Mouse (Mus musculus): Measurements from ENCODE around the gene Pum1. TPM values are rescaled to one million over a fixed set of nuclear protein-coding genes. Genes with fewer than 3 reads are reported as not detected.

Pum1 gene
- polyA plus RNA-seq, 1 experiment = 28.2 TPM

- H3K36me3 ChIP-seq (ENCODE audit: control insufficient read depth, insufficient read depth) = peaks cover 59% of the 10 kb centered on the region
- no peak overlapping the region for H3K4me3 ChIP-seq
- H3K4me2 ChIP-seq (ENCODE audit: low read depth) = no peak overlapping the region
- peaks cover 4% of the 10 kb centered on the region for H3K79me2 ChIP-seq (ENCODE audit: control insufficient read depth, insufficient read depth)
- H3K27me3 ChIP-seq (ENCODE audit: control insufficient read depth, insufficient read depth, insufficient read length) = no peaks in the 10 kb centered on the region
- TF ChIP-seq REST (IDR thresholded peaks at IDR 0.05; ENCODE audit: insufficient read depth, insufficient read length) (no peak), MYOG (IDR thresholded peaks at IDR 0.05; ENCODE audit: control insufficient read depth in 1 of 3, insufficient read depth in 1 of 3, insufficient read length in 2 of 3, low read depth in 2 of 3) (no peak), CEBPB (IDR thresholded peaks at IDR 0.05; ENCODE audit: insufficient read depth, poor library complexity, severe bottlenecking) (no peak), USF1 (IDR thresholded peaks at IDR 0.05; ENCODE audit: low read depth) (no peak), POLR2AphosphoS2 (IDR thresholded peaks at IDR 0.05; ENCODE audit: insufficient read length, low read depth) (no peak), POLR2A (IDR thresholded peaks at IDR 0.05; ENCODE audit: insufficient read length, low read depth) (no peak)
- H3ac ChIP-seq (ENCODE audit: control insufficient read depth, insufficient read length) = no peak overlapping the region
Observed at GRCm38 (mm10) chr4:130766387-130766786, 103.3 kb downstream of the Pum1 start.

DNA sequence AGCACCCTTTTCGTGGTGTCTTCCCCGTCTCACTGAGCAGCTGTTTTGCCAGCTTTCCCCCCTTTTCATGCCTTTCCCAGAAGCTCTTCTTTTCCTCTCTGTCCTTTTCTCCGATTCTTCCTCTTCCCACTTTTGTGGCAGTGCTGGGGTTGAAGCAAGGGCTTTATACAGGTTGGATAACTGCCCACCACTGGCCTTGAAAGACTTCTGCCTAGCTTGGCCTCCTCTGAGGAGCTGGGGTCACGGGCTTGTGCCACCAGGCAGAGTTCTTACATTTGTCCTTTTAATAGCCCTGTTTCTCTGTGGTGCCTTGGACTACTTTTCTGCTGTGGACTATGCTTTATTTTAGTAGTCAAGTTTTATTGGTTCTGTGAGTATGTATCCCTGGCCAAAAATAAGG, 103.8 kb downstream of the Pum1 start:
- peaks cover 59% of the 10 kb centered on the region for H3K36me3 ChIP-seq (ENCODE audit: control insufficient read depth, insufficient read depth)
- TF ChIP-seq POLR2AphosphoS2 (IDR thresholded peaks at IDR 0.05; ENCODE audit: insufficient read length, low read depth) = no peak
- TF ChIP-seq TCF3 (IDR thresholded peaks at IDR 0.05; ENCODE audit: insufficient read length, low read depth) = no peak
- no peak for TF ChIP-seq E2F4 (IDR thresholded peaks at IDR 0.05; ENCODE audit: insufficient read depth)
- TF ChIP-seq USF1 (IDR thresholded peaks at IDR 0.05; ENCODE audit: low read depth) = no peak
- TF ChIP-seq POLR2A (IDR thresholded peaks at IDR 0.05; ENCODE audit: insufficient read length, low read depth) = no peak
- no peak for TF ChIP-seq CEBPB (IDR thresholded peaks at IDR 0.05; ENCODE audit: insufficient read depth, poor library complexity, severe bottlenecking)
- TF ChIP-seq MYOG (IDR thresholded peaks at IDR 0.05; ENCODE audit: control insufficient read depth in 1 of 3, insufficient read depth in 1 of 3, insufficient read length in 2 of 3, low read depth in 2 of 3) = no peak
- H3K4me2 ChIP-seq (ENCODE audit: low read depth) = no peak overlapping the region
- peaks cover 4% of the 10 kb centered on the region for H3K79me2 ChIP-seq (ENCODE audit: control insufficient read depth, insufficient read depth)
- H3ac ChIP-seq (ENCODE audit: control insufficient read depth, insufficient read length) = no peak overlapping the region
- H3K4me3 ChIP-seq = no peak overlapping the region
- H3K27me3 ChIP-seq (ENCODE audit: control insufficient read depth, insufficient read depth, insufficient read length) = no peaks in the 10 kb centered on the region

- TF ChIP-seq E2F4 (IDR thresholded peaks at IDR 0.05; ENCODE audit: insufficient read depth) (no peak), CEBPB (IDR thresholded peaks at IDR 0.05; ENCODE audit: insufficient read depth, poor library complexity, severe bottlenecking) (no peak), POLR2A (IDR thresholded peaks at IDR 0.05; ENCODE audit: insufficient read length, low read depth) (no peak), MYOG (IDR thresholded peaks at IDR 0.05; ENCODE audit: control insufficient read depth in 1 of 3, insufficient read depth in 1 of 3, insufficient read length in 2 of 3, low read depth in 2 of 3) (no peak), REST (IDR thresholded peaks at IDR 0.05; ENCODE audit: insufficient read depth, insufficient read length) (no peak), TCF12 (IDR thresholded peaks at IDR 0.05; ENCODE audit: insufficient read depth, poor library complexity, severe bottlenecking) (no peak), SRF (IDR thresholded peaks at IDR 0.05; ENCODE audit: control insufficient read depth, insufficient read length, low read depth) (no peak), MYOD1 (IDR thresholded peaks at IDR 0.05; ENCODE audit: control insufficient read depth in 1 of 3, insufficient read length in 2 of 3, low read depth in 2 of 3) (no peak), USF1 (IDR thresholded peaks at IDR 0.05; ENCODE audit: low read depth) (no peak), TCF3 (IDR thresholded peaks at IDR 0.05; ENCODE audit: insufficient read length, low read depth) (no peak), MAX (IDR thresholded peaks at IDR 0.05; ENCODE audit: low read depth) (no peak), POLR2AphosphoS2 (IDR thresholded peaks at IDR 0.05; ENCODE audit: insufficient read length, low read depth) (no peak)
- Histone ChIP-seq H3K4me2 (ENCODE audit: low read depth) (no peak overlapping the region), H3K4me3 (no peak overlapping the region), H3K27me3 (ENCODE audit: control insufficient read depth, insufficient read depth, insufficient read length) (no peaks in the 10 kb centered on the region), H3K36me3 (ENCODE audit: control insufficient read depth, insufficient read depth) (peaks cover 46% of the 10 kb centered on the region), H3K79me2 (ENCODE audit: control insufficient read depth, insufficient read depth) (peaks cover 9% of the 10 kb centered on the region), H3ac (ENCODE audit: control insufficient read depth, insufficient read length) (no peak overlapping the region)
Observed at GRCm38 (mm10) chr4:130773899-130774298, 110.8 kb downstream of the Pum1 start.

GRCm38 (mm10) chr4:130774822-130775221, 111.7 kb downstream of the Pum1 start:
- peaks cover 9% of the 10 kb centered on the region for H3K79me2 ChIP-seq (ENCODE audit: control insufficient read depth, insufficient read depth)

DNA sequence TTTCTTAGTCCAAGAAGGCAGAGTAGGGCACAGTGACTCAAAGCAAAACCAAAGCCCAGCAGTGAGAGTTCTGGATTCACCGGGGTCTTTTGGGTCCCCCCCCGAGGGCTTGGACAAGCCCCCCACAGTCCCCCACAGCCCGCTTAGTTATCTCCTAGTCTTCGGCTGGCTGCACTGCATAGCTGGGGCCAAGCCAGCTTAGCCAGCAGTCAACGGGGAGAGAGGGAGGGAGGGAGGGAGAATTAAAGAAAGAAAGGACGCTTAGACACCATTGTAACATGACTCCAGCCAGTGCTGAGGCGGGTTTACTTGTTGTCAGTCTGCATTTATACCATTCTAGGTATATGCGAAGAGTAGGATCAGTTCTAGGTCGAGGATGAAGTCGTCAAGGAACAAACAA, 114.5 kb downstream of the Pum1 start:
- Histone ChIP-seq H3ac (ENCODE audit: control insufficient read depth, insufficient read length) (no peak overlapping the region), H3K79me2 (ENCODE audit: control insufficient read depth, insufficient read depth) (peaks cover 9% of the 10 kb centered on the region), H3K27me3 (ENCODE audit: control insufficient read depth, insufficient read depth, insufficient read length) (no peaks in the 10 kb centered on the region), H3K4me3 (no peak overlapping the region), H3K4me2 (ENCODE audit: low read depth) (no peak overlapping the region), H3K36me3 (ENCODE audit: control insufficient read depth, insufficient read depth) (peaks cover 63% of the 10 kb centered on the region)
- TF ChIP-seq TCF12 (IDR thresholded peaks at IDR 0.05; ENCODE audit: insufficient read depth, poor library complexity, severe bottlenecking) (no peak), POLR2AphosphoS2 (IDR thresholded peaks at IDR 0.05; ENCODE audit: insufficient read length, low read depth) (no peak), TCF3 (IDR thresholded peaks at IDR 0.05; ENCODE audit: insufficient read length, low read depth) (no peak), USF1 (IDR thresholded peaks at IDR 0.05; ENCODE audit: low read depth) (no peak), SRF (IDR thresholded peaks at IDR 0.05; ENCODE audit: control insufficient read depth, insufficient read length, low read depth) (no peak), CEBPB (IDR thresholded peaks at IDR 0.05; ENCODE audit: insufficient read depth, poor library complexity, severe bottlenecking) (no peak), MYOD1 (IDR thresholded peaks at IDR 0.05; ENCODE audit: control insufficient read depth in 1 of 3, insufficient read length in 2 of 3, low read depth in 2 of 3) (no peak), POLR2A (IDR thresholded peaks at IDR 0.05; ENCODE audit: insufficient read length, low read depth) (no peak), E2F4 (IDR thresholded peaks at IDR 0.05; ENCODE audit: insufficient read depth) (no peak), MAX (IDR thresholded peaks at IDR 0.05; ENCODE audit: low read depth) (no peak), REST (IDR thresholded peaks at IDR 0.05; ENCODE audit: insufficient read depth, insufficient read length) (no peak), MYOG (IDR thresholded peaks at IDR 0.05; ENCODE audit: control insufficient read depth in 1 of 3, insufficient read depth in 1 of 3, insufficient read length in 2 of 3, low read depth in 2 of 3) (no peak)

More at GRCm38 (mm10) chr4:130774822-130775221, 111.7 kb downstream of the Pum1 start:
- no peak overlapping the region for H3ac ChIP-seq (ENCODE audit: control insufficient read depth, insufficient read length)
- no peaks in the 10 kb centered on the region for H3K27me3 ChIP-seq (ENCODE audit: control insufficient read depth, insufficient read depth, insufficient read length)
- TF ChIP-seq POLR2AphosphoS2 (IDR thresholded peaks at IDR 0.05; ENCODE audit: insufficient read length, low read depth) (no peak), E2F4 (IDR thresholded peaks at IDR 0.05; ENCODE audit: insufficient read depth) (no peak), POLR2A (IDR thresholded peaks at IDR 0.05; ENCODE audit: insufficient read length, low read depth) (no peak), TCF12 (IDR thresholded peaks at IDR 0.05; ENCODE audit: insufficient read depth, poor library complexity, severe bottlenecking) (no peak), MAX (IDR thresholded peaks at IDR 0.05; ENCODE audit: low read depth) (no peak), REST (IDR thresholded peaks at IDR 0.05; ENCODE audit: insufficient read depth, insufficient read length) (no peak), CEBPB (IDR thresholded peaks at IDR 0.05; ENCODE audit: insufficient read depth, poor library complexity, severe bottlenecking) (no peak), SRF (IDR thresholded peaks at IDR 0.05; ENCODE audit: control insufficient read depth, insufficient read length, low read depth) (no peak), MYOG (IDR thresholded peaks at IDR 0.05; ENCODE audit: control insufficient read depth in 1 of 3, insufficient read depth in 1 of 3, insufficient read length in 2 of 3, low read depth in 2 of 3) (no peak), USF1 (IDR thresholded peaks at IDR 0.05; ENCODE audit: low read depth) (no peak), TCF3 (IDR thresholded peaks at IDR 0.05; ENCODE audit: insufficient read length, low read depth) (no peak), MYOD1 (IDR thresholded peaks at IDR 0.05; ENCODE audit: control insufficient read depth in 1 of 3, insufficient read length in 2 of 3, low read depth in 2 of 3) (no peak)
- H3K4me3 ChIP-seq = no peak overlapping the region
- peaks cover 53% of the 10 kb centered on the region for H3K36me3 ChIP-seq (ENCODE audit: control insufficient read depth, insufficient read depth)
- H3K4me2 ChIP-seq (ENCODE audit: low read depth) = no peak overlapping the region
